Mouse (Mus musculus) layer of hippocampus, adult 11-12 months (tissue): ENCODE data around the gene Gbp10.
"Not testable (repeated sequence)": the region's sequence is repeated elsewhere in the genome, so short reads cannot be mapped to it uniquely, and the experiment has no call there.

Source experiments
- DNase-seq: peaks from one replicate; pipeline ENCODE4 v3.0.0; 2022; ENCODE audit warnings: low spot score

Gbp10 gene

GRCm38 (mm10) chr5:105239483-105240047 lies at the start of gene Gbp10:
TSS of gene Gbp10 (minus strand) at chr5:105239533.
- DNase-seq = not testable (repeated sequence)

- not testable (repeated sequence) for DNase-seq
Observed at GRCm38 (mm10) chr5:105260673-105261072, 21.3 kb upstream of the Gbp10 start.

- DNase-seq = no peak
Observed at GRCm38 (mm10) chr5:105252491-105252890, 13.2 kb upstream of the Gbp10 start.

GRCm38 (mm10) chr5:105244741-105245140 lies 5.4 kb upstream of the Gbp10 start:
- DNase-seq = not testable (repeated sequence)

GRCm38 (mm10) chr5:105240982-105241381 lies 1.6 kb upstream of the Gbp10 start:
- not testable (repeated sequence) for DNase-seq

- not testable (repeated sequence) for DNase-seq
Observed at GRCm38 (mm10) chr5:105238402-105238801, 931 bp downstream of the Gbp10 start.

- not testable (repeated sequence) for DNase-seq
Observed at GRCm38 (mm10) chr5:105236040-105236439, 3.3 kb downstream of the Gbp10 start.

- not testable (repeated sequence) for DNase-seq
Observed at GRCm38 (mm10) chr5:105208957-105209356, 30.4 kb downstream of the Gbp10 start.

GRCm38 (mm10) chr5:105200791-105201355 lies 38.5 kb downstream of the Gbp10 start:
- not testable (repeated sequence) for DNase-seq

GRCm38 (mm10) chr5:105199149-105199548 lies 40.2 kb downstream of the Gbp10 start:
- DNase-seq = not testable (repeated sequence)

GRCm38 (mm10) chr5:105197915-105198560 lies 41.3 kb downstream of the Gbp10 start:
- DNase-seq = not testable (repeated sequence)

- not testable (repeated sequence) for DNase-seq
Observed at GRCm38 (mm10) chr5:105196308-105196707, 43.0 kb downstream of the Gbp10 start.

- DNase-seq = not testable (repeated sequence)
Observed at GRCm38 (mm10) chr5:105192536-105192935, 46.8 kb downstream of the Gbp10 start.

GRCm38 (mm10) chr5:105181446-105181845 lies 57.9 kb downstream of the Gbp10 start:
- no peak for DNase-seq
